Mouse (Mus musculus) ZHBTc4 (cell line): ENCODE measurements at regions not wholly inside any gene's neighbourhood (a gene's known extent, or its start where the extent isn't known, plus 50 kb on each side); places are given as distances from the start of the nearest gene placed in this dataset.
A peak's percentile ranks its signal among the peaks of the same experiment; 100 is the strongest.

Experiments used
- DNase-seq: peaks from one replicate; pipeline ENCODE4 v3.0.0-alpha.2; 2011; ENCODE audit warnings: low read depth, low spot score

GRCm38 (mm10) chr1:76489681-76490492, 943.8 kb downstream of the Slc4a3 start:
- no peak for DNase-seq

- DNase-seq = no peak
Measured at GRCm38 (mm10) chr1:76490719-76491118, 944.7 kb downstream of the Slc4a3 start.

- no peak for DNase-seq
Measured at GRCm38 (mm10) chr1:76491187-76491586, 945.1 kb downstream of the Slc4a3 start.

GRCm38 (mm10) chr1:76505150-76505549, 959.1 kb downstream of the Slc4a3 start:
- DNase-seq = no peak

- no peak for DNase-seq
Measured at GRCm38 (mm10) chr1:76508821-76509220, 962.8 kb downstream of the Slc4a3 start.

- no peak for DNase-seq
Measured at GRCm38 (mm10) chr1:76509486-76509885, 963.4 kb downstream of the Slc4a3 start.

GRCm38 (mm10) chr1:76512156-76512555, 966.1 kb downstream of the Slc4a3 start:
- DNase-seq = no peak

GRCm38 (mm10) chr1:76513490-76513889, 967.4 kb downstream of the Slc4a3 start:
- DNase-seq = no peak

- DNase-seq = no peak
Measured at GRCm38 (mm10) chr1:76529531-76529930, 983.5 kb downstream of the Slc4a3 start.

GRCm38 (mm10) chr1:76530342-76530741, 984.3 kb downstream of the Slc4a3 start:
- no peak for DNase-seq

GRCm38 (mm10) chr1:76535522-76535956, 979.3 kb downstream of the Epha4 start:
- DNase-seq = peak; percentile 6

GRCm38 (mm10) chr1:76540529-76540928, 974.4 kb downstream of the Epha4 start:
- no peak for DNase-seq

- DNase-seq = no peak
Measured at GRCm38 (mm10) chr1:76550876-76551275, 964.0 kb downstream of the Epha4 start.

GRCm38 (mm10) chr1:76559441-76559840, 955.4 kb downstream of the Epha4 start:
- no peak for DNase-seq

- no peak for DNase-seq
Measured at GRCm38 (mm10) chr1:76575487-76575886, 939.4 kb downstream of the Epha4 start.

GRCm38 (mm10) chr1:76585921-76586320, 929.0 kb downstream of the Epha4 start:
- no peak for DNase-seq

- DNase-seq = no peak
Measured at GRCm38 (mm10) chr1:76625831-76626230, 889.1 kb downstream of the Epha4 start.

- DNase-seq = no peak
Measured at GRCm38 (mm10) chr1:76629861-76630260, 885.0 kb downstream of the Epha4 start.

- DNase-seq = no peak
Measured at GRCm38 (mm10) chr1:76634071-76634470, 880.8 kb downstream of the Epha4 start.

- no peak for DNase-seq
Measured at GRCm38 (mm10) chr1:76637268-76638009, 877.4 kb downstream of the Epha4 start.

GRCm38 (mm10) chr1:76638010-76638400, 876.9 kb downstream of the Epha4 start:
- no peak for DNase-seq

- no peak for DNase-seq
Measured at GRCm38 (mm10) chr1:76641181-76641711, 873.6 kb downstream of the Epha4 start.

- DNase-seq = no peak
Measured at GRCm38 (mm10) chr1:76642703-76643102, 872.2 kb downstream of the Epha4 start.
